Mouse (Mus musculus): ENCODE measurements around the gene Gm37240.

DNA sequence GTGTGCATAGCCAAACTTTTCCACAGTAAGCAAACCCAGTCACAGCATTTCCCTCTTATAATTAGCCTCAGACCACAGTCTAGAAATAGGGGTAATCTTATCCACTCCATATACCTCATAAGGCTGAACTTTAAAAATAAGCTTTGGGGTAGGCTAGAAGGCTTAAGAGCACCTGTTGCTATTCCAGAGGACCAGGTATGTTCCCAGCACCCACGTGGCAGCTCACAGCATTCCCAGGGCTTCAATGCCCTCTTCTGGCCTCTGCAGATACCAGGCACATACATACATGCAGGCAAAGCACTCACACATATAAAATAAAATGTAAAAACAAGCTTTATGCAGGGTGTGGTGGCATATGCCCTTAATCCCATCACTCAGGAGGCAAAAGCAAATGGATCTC lies 53.7 kb downstream of the Gm37240 start:
- TF ChIP-seq EP300 (optimal IDR thresholded peaks at IDR 0.05) = no peak
- no peak for TF ChIP-seq CTCF (IDR thresholded peaks at IDR 0.05; ENCODE audit: low read depth)
